Mouse (Mus musculus): Measurements from ENCODE around the gene Top2b.

Gene Top2b

DNA sequence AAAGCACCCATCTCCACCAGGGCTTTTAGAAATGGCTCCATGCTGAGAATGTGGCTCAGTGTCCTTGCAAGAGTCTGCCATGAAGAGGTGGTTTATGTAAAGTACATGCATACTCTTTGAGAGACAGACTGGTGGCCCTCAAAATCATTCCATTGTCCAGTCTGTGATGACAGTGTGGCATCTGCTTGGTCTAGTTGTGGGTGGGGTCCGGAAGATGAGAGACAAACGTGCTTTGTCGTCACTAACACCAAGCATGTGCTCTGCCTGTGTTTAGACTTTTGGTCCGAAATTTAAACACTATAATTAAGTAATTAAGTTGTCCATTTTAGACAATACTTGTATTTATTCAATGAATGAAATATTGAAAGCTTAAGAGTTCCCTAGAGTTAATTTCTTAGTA is 49.2 kb downstream of the Top2b start:
- no peak for DNase-seq (ENCODE audit: low spot score in 2 of 2)

DNA sequence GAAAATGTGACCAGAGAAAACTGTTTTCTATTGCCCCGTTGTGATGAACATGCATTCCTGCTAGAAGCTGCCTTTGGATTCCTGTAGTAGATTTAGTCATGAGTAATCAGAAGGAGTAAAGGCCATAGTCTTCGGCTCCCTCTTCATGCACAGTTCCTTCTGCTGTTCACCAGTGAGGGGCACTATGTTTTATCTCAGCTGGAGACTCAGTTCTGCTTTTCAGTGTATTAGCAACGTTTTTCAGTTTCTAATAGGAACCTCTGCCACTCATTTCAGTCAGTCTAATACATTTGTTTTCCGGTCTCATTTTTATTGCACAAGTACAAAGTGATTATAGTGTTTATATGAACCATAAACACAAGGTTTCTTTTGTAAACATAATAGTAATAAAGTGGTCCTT is 62.6 kb downstream of the Top2b start:
- no peak for DNase-seq (ENCODE audit: low spot score in 2 of 2)

DNA sequence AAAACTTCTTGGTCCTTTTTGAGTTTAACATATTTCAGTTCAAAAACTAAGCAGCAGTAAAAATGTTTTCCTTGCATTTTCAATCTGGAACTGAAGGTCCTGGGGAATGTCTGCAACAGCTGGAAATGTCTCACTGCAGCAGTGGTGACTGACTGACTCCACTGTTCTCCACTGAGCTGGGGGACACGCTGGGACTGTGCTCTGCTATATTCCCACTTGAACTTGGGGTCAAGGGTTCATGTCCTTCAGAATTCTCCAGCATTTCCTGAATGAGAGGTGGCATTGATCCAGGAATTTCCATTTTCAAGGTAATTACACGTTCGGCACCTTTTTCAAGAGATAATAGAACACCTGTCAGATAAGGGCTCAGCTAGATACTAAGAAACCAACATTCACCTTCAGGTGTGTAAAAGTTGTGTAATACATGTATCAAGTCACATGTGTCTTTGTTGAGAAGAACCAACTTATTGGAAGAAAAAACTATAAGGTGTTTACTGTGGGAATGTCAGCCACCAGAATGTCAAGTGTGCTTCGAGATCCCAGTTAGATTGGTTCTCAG is 67.0 kb downstream of the Top2b start:
- no peak for DNase-seq (ENCODE audit: low spot score in 2 of 2)

DNA sequence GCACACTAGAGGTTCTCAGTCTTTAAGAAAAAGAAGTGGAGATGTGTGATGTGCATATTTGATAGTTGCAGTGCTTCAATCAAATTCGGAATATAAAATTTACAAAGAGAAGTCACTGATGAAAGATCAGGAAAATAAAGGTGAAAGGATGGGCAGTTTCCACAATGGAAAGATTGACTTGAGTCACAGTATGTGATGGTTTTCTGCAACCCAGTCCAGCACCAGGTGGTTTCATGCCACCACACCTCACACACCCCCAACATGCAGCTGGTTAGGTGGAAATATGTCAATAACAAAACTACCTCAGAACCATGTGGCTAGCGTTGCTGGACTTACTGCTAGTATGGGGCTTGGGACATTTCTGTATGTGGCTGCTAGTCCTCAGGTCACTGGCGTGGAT is 67.6 kb downstream of the Top2b start:
- DNase-seq (ENCODE audit: low spot score in 2 of 2) = no peak

DNA sequence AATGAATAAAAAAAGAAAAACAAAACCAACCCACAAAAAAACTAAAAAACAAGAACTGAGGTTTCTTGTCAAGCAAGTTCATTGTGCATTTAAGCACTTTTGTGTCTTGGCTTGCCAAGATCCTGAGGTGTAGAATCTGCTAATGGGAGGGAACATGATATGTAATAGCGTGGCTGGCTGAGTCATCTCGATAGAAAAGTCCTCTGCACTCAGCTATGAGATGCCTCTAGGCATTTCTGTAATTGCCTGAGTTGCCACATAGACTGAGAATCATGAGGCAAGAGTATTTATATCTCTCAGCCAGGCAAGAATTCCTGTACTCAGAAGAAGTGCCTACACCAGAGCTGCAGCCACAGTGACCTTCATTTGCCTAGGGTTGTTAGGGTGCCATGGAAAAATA is 68.2 kb downstream of the Top2b start:
- DNase-seq (ENCODE audit: low spot score in 2 of 2) = no peak

DNA sequence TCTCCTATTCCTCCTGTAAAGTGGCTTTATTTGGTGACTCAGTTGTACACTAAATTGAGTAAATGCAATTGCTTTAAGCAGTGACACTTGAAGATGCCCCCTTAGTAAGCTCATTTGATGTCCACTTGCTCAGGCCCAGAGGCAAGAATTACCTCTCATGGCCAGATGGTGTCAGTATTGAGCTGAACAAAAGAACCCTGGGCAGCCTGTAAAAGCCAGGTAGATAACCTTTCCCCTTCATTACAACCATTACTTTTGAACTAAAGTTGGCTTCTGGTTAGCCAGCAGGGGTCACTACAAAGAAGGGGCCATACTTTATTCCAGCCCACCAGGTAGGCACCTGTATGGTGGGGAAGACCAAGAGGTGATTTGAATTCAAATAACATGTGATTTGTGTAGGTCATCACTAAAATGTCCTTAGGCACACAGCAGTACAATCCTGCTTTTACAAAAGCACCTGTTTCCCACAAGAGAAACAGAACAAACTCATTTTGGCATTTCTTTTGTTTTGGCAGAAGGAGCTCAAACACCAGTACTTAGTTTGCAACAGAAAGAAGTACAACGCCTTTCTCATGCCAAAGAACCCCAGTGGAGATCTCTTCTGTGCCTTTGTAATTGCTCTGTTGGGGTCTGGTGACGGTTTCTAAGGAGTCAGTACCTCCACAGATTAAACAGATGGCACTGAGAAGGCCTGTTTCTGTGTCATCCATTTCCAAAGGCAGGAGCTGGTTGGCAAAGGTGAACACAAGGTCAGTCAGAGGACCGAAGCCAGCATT is 69.6 kb downstream of the Top2b start:
- DNase-seq (ENCODE audit: low spot score in 2 of 2) = peak in 1 of 2 experiments; percentile 32

DNA sequence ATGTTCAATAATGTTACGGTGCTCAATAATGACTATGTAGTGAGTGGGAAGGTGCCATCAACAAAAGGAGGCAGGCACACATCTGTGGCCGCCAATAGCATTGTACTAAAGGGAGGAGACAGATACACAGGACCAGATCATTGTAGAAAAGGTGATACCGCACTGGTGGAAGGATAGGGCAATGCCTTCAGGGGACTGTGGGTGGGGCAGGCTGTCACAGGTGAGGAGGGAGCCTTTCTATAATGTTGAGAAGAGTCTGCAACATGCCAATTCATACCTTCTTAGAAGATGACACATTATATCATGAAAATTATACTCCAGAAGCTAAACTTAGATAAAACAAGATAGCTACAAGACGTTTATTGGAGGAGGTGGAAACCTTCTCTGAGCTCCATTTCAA is 72.4 kb downstream of the Top2b start:
- no peak for DNase-seq (ENCODE audit: low spot score in 2 of 2)

DNA sequence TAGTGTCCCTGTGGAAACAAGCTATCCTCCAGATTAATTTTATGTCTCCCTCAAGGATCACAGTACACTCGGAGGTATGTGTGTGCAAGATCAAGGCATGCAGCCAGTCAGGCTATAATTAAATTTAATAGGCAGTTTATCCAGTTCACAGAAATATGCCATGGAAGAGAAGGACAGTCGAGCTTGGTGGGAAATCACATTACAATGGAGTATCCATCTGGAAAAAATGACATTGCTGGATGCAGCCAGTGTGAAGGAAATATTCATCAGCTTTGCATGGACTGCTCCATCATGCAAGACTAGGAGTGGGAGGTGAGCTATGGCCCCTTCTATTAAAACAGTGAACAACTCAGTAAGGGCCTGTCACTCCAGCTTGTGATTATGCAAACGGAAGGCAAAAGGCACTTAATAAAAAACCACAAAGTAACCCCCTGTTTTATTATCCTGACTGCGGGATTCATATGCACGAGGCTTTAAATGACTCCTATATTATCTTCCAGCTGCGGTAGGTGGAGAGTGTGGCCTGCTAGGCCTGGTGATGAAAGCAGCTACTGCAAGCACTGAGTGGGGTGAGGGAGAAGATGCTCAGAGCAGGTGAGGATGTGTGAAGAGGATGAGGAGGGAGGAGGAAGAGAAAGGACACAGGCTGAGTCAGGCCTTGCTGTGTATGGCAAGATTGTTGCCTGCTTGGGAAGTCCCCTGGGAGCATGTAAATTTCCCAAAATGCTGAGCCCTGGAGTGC is 74.6 kb downstream of the Top2b start:
- DNase-seq (ENCODE audit: low spot score in 2 of 2) = no peak

DNA sequence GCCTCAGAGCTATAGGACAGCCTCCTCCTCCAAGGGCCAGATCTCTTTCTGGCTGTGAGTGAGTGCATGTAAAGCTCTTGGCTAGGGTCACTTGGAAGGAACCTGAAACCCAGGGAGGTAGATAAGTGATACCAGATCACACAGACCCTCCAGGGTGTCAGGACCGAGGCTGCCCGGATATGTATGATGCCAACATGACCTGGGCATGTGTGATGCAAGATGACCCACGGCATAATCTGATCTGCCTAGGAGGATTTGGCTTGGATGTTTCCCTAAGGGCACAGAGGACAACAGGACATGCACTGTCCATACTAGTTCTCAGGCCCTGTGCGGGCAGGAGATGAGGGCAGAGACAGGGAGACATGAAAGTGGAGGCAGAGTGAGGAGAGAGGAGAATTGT is 79.9 kb downstream of the Top2b start:
- no peak for DNase-seq (ENCODE audit: low spot score in 2 of 2)

DNA sequence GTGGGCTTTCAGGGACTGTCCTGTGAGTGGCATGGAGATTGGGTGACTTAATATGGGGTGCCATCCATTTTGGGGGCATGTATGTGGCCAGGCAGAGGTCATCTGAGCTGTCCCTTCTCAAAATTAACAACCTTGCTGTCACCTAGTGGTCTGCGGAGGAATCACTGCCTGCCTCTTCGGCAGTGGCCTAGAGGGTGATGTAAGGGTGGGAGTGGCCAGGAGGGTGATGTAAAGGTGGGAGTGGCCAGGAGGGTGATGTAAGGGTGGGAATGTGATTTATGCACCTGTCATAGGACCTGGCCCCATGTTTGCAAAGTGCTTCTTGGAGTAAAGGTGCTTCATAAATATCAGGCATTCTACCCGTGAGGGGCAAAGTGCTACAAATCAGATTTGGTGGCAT is 82.6 kb downstream of the Top2b start:
- no peak for DNase-seq (ENCODE audit: low spot score in 2 of 2)

DNA sequence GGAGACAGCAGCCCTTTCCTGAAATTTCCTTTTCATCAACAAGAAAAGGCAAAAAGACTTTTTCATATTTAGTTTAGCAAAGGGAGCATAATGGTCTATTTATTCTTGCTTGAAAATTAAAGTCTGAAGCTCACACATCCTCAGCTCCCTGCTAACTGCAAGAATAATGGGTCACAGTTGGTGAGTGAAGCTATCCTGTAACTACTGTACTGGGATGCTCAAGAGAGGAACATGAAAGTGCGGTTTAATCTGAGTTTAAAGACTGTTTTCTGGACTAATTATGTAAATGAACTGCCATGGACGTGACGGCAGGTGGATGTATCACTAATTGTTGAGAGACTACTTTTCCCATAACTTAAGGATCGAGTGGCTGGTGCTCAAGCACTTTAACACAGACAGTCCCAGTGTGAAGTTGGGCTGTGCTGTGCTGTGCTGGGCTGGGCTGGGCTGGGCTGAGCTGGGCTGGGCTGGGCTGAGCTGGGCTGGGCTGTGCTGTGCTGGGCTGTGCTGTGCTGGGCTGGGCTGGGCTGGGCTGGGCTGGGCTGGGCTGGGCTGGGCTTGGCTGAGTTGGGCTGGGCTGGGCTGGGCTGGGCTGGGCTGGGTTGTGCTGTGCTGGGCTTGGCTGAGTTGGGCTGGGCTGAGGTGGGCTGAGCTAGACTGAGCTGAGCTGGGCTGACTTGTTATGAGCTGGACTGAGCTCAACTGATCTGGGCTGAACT is 83.4 kb downstream of the Top2b start:
- DNase-seq (ENCODE audit: low spot score in 2 of 2) = no peak

DNA sequence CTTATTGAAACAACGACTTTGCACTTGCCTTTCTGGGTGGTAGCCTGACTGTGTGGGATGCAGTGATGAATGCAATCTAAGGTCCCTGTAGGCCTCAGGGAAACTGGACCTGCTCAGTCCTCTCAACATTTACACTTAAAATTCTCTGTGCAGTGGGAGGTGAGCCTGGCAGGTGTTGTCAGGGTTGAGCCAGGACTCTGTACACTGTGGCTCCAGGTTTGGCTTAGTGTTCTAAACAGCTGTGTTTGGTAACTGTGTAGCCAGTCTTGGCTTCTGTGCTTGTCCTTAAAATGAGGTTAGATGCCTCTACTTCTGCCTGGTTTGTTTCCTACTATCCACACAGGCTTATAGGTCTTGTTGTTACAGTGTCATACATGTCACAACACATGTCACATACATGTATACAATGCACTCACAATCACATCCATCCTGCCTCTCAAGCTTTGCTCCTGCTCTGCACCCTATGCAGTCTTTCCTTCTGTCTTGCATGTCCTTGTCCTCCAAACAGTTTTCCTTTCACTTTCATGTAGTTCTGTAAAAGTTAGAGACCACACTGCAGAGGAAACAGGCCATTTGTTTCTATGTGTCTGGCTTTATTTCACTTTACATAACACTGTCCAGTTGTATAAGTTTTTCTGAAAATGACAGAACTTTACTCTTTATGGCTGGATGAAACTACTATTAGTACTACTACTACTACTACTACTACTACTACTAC is 113.8 kb downstream of the Top2b start:
- DNase-seq (ENCODE audit: low spot score in 2 of 2) = peak in 1 of 2 experiments; percentile 22

DNA sequence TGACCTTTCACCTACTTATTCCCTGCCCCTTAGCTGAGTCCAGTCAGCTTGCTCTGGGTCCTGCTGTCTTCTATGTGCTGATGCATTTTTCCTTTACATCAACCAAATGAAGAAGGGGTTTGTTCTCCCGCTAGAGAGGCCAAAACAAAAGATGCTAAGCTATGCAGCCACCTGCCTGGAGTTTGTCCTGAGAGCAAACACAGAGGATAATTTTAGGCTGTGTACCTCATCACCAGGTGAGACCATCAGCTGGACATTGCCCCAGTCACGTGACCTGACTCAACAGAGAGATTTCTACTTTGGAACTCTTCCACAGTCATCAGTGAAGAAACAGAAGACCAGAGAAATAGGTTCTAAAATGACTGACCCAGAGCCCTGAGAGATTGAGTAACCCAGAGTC is 114.5 kb downstream of the Top2b start:
- peak in 1 of 2 experiments; percentile 18 for DNase-seq (ENCODE audit: low spot score in 2 of 2)

DNA sequence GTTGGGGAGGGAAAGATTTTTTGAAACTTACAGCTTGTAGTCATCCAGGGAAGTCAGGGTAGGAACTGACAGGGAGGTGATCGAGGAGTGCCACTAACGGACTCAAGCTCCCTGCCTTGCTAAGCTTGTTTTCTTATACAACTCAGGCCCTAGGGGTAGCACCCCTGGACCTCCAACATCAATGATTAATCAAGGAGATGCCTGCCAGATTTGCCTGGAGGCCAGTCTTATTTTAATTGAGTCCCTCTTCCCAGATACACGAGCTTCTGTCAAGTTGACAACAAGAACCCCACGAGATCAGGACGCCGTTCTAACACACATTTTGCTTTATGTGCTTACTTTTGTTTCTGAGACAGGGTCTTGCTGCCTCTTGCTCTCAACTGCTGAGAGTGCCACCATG is 115.6 kb downstream of the Top2b start:
- DNase-seq (ENCODE audit: low spot score in 2 of 2) = no peak

DNA sequence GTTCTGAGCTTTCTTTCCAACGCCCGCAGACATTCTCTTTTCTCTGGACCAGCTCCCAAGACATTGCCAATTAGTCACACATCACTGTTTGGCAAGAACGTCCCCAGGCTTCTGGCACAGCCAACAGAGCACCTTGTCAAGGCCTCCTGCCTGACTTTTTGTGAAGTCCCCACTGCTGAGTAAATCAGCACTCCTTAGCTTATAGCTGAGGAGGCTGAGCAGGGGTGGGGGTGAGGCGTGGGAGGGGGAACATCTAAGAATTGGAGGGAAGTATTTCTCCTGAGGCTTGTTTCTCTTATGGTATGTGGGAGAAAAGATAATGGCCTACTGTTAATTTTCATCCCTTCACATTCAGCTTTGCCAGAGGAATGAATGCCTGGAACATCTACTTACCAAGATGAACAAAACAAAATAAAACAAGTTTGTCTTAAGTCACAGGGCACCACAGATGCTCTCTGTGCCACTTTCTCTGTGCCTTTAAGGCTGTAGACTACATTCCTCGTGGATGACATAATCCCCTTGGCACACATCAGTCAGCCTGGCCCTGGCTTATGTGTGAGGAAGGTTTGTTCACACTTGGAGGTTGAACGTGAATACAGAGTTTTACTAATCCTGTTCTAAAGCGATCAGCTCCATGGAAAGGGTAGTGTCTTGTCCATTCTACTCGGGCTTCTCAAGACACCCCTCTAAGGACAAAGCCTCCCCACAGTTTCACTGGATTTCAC is 118.8 kb downstream of the Top2b start:
- no peak for DNase-seq (ENCODE audit: low spot score in 2 of 2)
